Mouse (Mus musculus): ENCODE measurements at regions not wholly inside any gene's neighbourhood (a gene's known extent, or its start where the extent isn't known, plus 50 kb on each side); places are given as distances from the start of the nearest gene placed in this dataset.

GRCm38 (mm10) chr1:128765142-128765541 is 173.0 kb upstream of the Cxcr4 start:
- Histone ChIP-seq H3K4me3 (ENCODE audit: insufficient read depth, low read depth, low read length) (no peak overlapping the region), H3K27ac (replicated peaks; ENCODE audit: insufficient read depth, low read depth, low read length) (no peak overlapping the region), H3K36me3 (ENCODE audit: control insufficient read depth, insufficient read depth, low read length) (no peaks in the 10 kb centered on the region), H3K9ac (ENCODE audit: low read depth, low read length) (no peak overlapping the region), H3K27me3 (ENCODE audit: control insufficient read depth, insufficient read depth, low read length) (no peaks in the 10 kb centered on the region), H3K4me1 (ENCODE audit: control insufficient read depth, insufficient read depth, low read length) (peaks cover 10% of the 10 kb centered on the region; the same call in 1 of the 2 replicates), H3K79me2 (ENCODE audit: control insufficient read depth, insufficient read depth, low read length) (no peaks in the 10 kb centered on the region)
- 75% methylated on average over 3 of the region's 3 CpGs for WGBS
- no peak for DNase-seq (ENCODE audit: extremely low read depth, low read depth, low spot score)
- TF ChIP-seq POLR2A (IDR thresholded peaks at IDR 0.05; ENCODE audit: extremely low read depth, insufficient read depth, low read length) = no peak
- TF ChIP-seq CTCF (IDR thresholded peaks at IDR 0.05; ENCODE audit: low read depth, low read length) = no peak

GRCm38 (mm10) chr1:128762854-128763253 is 170.8 kb upstream of the Cxcr4 start:
- Histone ChIP-seq H3K4me1 (ENCODE audit: control insufficient read depth, insufficient read depth, low read length) (peaks cover 7% of the 10 kb centered on the region; the same call in 1 of the 2 replicates), H3K27me3 (ENCODE audit: control insufficient read depth, insufficient read depth, low read length) (no peaks in the 10 kb centered on the region), H3K27ac (replicated peaks; ENCODE audit: insufficient read depth, low read depth, low read length) (no peak overlapping the region), H3K79me2 (ENCODE audit: control insufficient read depth, insufficient read depth, low read length) (no peaks in the 10 kb centered on the region), H3K9ac (ENCODE audit: low read depth, low read length) (no peak overlapping the region), H3K4me3 (ENCODE audit: insufficient read depth, low read depth, low read length) (no peak overlapping the region), H3K36me3 (ENCODE audit: control insufficient read depth, insufficient read depth, low read length) (no peaks in the 10 kb centered on the region)
- TF ChIP-seq CTCF (IDR thresholded peaks at IDR 0.05; ENCODE audit: low read depth, low read length) = no peak
- TF ChIP-seq POLR2A (IDR thresholded peaks at IDR 0.05; ENCODE audit: extremely low read depth, insufficient read depth, low read length) = no peak
- WGBS = 89% methylated on average over 4 of the region's 4 CpGs
- no peak for DNase-seq (ENCODE audit: extremely low read depth, low read depth, low spot score)

GRCm38 (mm10) chr1:128762076-128762475 is 170.0 kb upstream of the Cxcr4 start:
- WGBS = 85% methylated on average over 5 of the region's 5 CpGs
- TF ChIP-seq POLR2A (IDR thresholded peaks at IDR 0.05; ENCODE audit: extremely low read depth, insufficient read depth, low read length) (no peak), CTCF (IDR thresholded peaks at IDR 0.05; ENCODE audit: low read depth, low read length) (no peak)
- no peak overlapping the region for H3K27ac ChIP-seq (replicated peaks; ENCODE audit: insufficient read depth, low read depth, low read length)
- H3K4me1 ChIP-seq (ENCODE audit: control insufficient read depth, insufficient read depth, low read length) = peaks cover 6% of the 10 kb centered on the region; the same call in 1 of the 2 replicates
- no peaks in the 10 kb centered on the region for H3K27me3 ChIP-seq (ENCODE audit: control insufficient read depth, insufficient read depth, low read length)
- H3K36me3 ChIP-seq (ENCODE audit: control insufficient read depth, insufficient read depth, low read length) = no peaks in the 10 kb centered on the region
- no peak overlapping the region for H3K4me3 ChIP-seq (ENCODE audit: insufficient read depth, low read depth, low read length)
- DNase-seq (ENCODE audit: extremely low read depth, low read depth, low spot score) = no peak
- H3K9ac ChIP-seq (ENCODE audit: low read depth, low read length) = no peak overlapping the region
- no peaks in the 10 kb centered on the region for H3K79me2 ChIP-seq (ENCODE audit: control insufficient read depth, insufficient read depth, low read length)

GRCm38 (mm10) chr1:128758802-128759481 is 166.8 kb upstream of the Cxcr4 start:
- no peaks in the 10 kb centered on the region for H3K36me3 ChIP-seq (ENCODE audit: control insufficient read depth, insufficient read depth, low read length)
- H3K9ac ChIP-seq (ENCODE audit: low read depth, low read length) = no peak overlapping the region
- H3K4me3 ChIP-seq (ENCODE audit: insufficient read depth, low read depth, low read length) = no peak overlapping the region
- no peak overlapping the region for H3K27ac ChIP-seq (replicated peaks; ENCODE audit: insufficient read depth, low read depth, low read length)
- H3K4me1 ChIP-seq (ENCODE audit: control insufficient read depth, insufficient read depth, low read length) = no peaks in the 10 kb centered on the region
- WGBS = 92% methylated on average over 11 of the region's 11 CpGs
- H3K79me2 ChIP-seq (ENCODE audit: control insufficient read depth, insufficient read depth, low read length) = no peaks in the 10 kb centered on the region
- TF ChIP-seq CTCF (IDR thresholded peaks at IDR 0.05; ENCODE audit: low read depth, low read length) (no peak), POLR2A (IDR thresholded peaks at IDR 0.05; ENCODE audit: extremely low read depth, insufficient read depth, low read length) (no peak)
- H3K27me3 ChIP-seq (ENCODE audit: control insufficient read depth, insufficient read depth, low read length) = no peaks in the 10 kb centered on the region
- no peak for DNase-seq (ENCODE audit: extremely low read depth, low read depth, low spot score)

- Histone ChIP-seq H3K4me1 (ENCODE audit: control insufficient read depth, insufficient read depth, low read length) (no peaks in the 10 kb centered on the region), H3K79me2 (ENCODE audit: control insufficient read depth, insufficient read depth, low read length) (no peaks in the 10 kb centered on the region), H3K4me3 (ENCODE audit: insufficient read depth, low read depth, low read length) (no peak overlapping the region), H3K27ac (replicated peaks; ENCODE audit: insufficient read depth, low read depth, low read length) (no peak overlapping the region), H3K27me3 (ENCODE audit: control insufficient read depth, insufficient read depth, low read length) (no peaks in the 10 kb centered on the region), H3K9ac (ENCODE audit: low read depth, low read length) (no peak overlapping the region), H3K36me3 (ENCODE audit: control insufficient read depth, insufficient read depth, low read length) (no peaks in the 10 kb centered on the region)
- no peak for TF ChIP-seq POLR2A (IDR thresholded peaks at IDR 0.05; ENCODE audit: extremely low read depth, insufficient read depth, low read length)
- no peak for TF ChIP-seq CTCF (IDR thresholded peaks at IDR 0.05; ENCODE audit: low read depth, low read length)
- no peak for DNase-seq (ENCODE audit: extremely low read depth, low read depth, low spot score)
- 84% methylated on average over 13 of the region's 13 CpGs for WGBS
Measured at GRCm38 (mm10) chr1:128758294-128758801, 166.3 kb upstream of the Cxcr4 start.

- no peak overlapping the region for H3K9ac ChIP-seq (ENCODE audit: low read depth, low read length)
- no peak for TF ChIP-seq POLR2A (IDR thresholded peaks at IDR 0.05; ENCODE audit: extremely low read depth, insufficient read depth, low read length)
- no peak for TF ChIP-seq CTCF (IDR thresholded peaks at IDR 0.05; ENCODE audit: low read depth, low read length)
- DNase-seq (ENCODE audit: extremely low read depth, low read depth, low spot score) = no peak
- H3K36me3 ChIP-seq (ENCODE audit: control insufficient read depth, insufficient read depth, low read length) = no peaks in the 10 kb centered on the region
- H3K4me1 ChIP-seq (ENCODE audit: control insufficient read depth, insufficient read depth, low read length) = no peaks in the 10 kb centered on the region
- 47% methylated on average over 3 of the region's 3 CpGs for WGBS
- H3K27ac ChIP-seq (replicated peaks; ENCODE audit: insufficient read depth, low read depth, low read length) = no peak overlapping the region
- no peaks in the 10 kb centered on the region for H3K79me2 ChIP-seq (ENCODE audit: control insufficient read depth, insufficient read depth, low read length)
- no peak overlapping the region for H3K4me3 ChIP-seq (ENCODE audit: insufficient read depth, low read depth, low read length)
- H3K27me3 ChIP-seq (ENCODE audit: control insufficient read depth, insufficient read depth, low read length) = no peaks in the 10 kb centered on the region
Measured at GRCm38 (mm10) chr1:128753427-128754012, 161.4 kb upstream of the Cxcr4 start.

All from liver, adult 2 months (tissue).